Mouse (Mus musculus): ENCODE results near the gene Rbm44.
A peak's percentile ranks its signal among the peaks of the same experiment; 100 is the strongest.

The Rbm44 gene

GRCm38 (mm10) chr1:91211099-91211498, 66.2 kb downstream of the Rbm44 start:
- peak; percentile 35 for DNase-seq (ENCODE audit: low read depth)

GRCm38 (mm10) chr1:91211591-91212008, 66.7 kb downstream of the Rbm44 start:
- DNase-seq (ENCODE audit: low read depth) = no peak

GRCm38 (mm10) chr1:91215264-91215663, 70.4 kb downstream of the Rbm44 start:
- DNase-seq (ENCODE audit: low read depth) = no peak

GRCm38 (mm10) chr1:91215981-91216380, 71.1 kb downstream of the Rbm44 start:
- no peak for DNase-seq (ENCODE audit: low read depth)

GRCm38 (mm10) chr1:91216504-91217267, 71.8 kb downstream of the Rbm44 start:
- DNase-seq (ENCODE audit: low read depth) = no peak

GRCm38 (mm10) chr1:91219641-91220321, 74.9 kb downstream of the Rbm44 start:
- DNase-seq (ENCODE audit: low read depth) = no peak

GRCm38 (mm10) chr1:91220322-91220672, 75.4 kb downstream of the Rbm44 start:
- no peak for DNase-seq (ENCODE audit: low read depth)

Data from c-Kit-positive CD71-positive TER-119-negative erythroid progenitor cells, embryonic 14.5 days (primary cell).